Mouse (Mus musculus): ENCODE measurements around the gene 1810049J17Rik.
A peak's percentile ranks its signal among the peaks of the same experiment; 100 is the strongest.

DNA sequence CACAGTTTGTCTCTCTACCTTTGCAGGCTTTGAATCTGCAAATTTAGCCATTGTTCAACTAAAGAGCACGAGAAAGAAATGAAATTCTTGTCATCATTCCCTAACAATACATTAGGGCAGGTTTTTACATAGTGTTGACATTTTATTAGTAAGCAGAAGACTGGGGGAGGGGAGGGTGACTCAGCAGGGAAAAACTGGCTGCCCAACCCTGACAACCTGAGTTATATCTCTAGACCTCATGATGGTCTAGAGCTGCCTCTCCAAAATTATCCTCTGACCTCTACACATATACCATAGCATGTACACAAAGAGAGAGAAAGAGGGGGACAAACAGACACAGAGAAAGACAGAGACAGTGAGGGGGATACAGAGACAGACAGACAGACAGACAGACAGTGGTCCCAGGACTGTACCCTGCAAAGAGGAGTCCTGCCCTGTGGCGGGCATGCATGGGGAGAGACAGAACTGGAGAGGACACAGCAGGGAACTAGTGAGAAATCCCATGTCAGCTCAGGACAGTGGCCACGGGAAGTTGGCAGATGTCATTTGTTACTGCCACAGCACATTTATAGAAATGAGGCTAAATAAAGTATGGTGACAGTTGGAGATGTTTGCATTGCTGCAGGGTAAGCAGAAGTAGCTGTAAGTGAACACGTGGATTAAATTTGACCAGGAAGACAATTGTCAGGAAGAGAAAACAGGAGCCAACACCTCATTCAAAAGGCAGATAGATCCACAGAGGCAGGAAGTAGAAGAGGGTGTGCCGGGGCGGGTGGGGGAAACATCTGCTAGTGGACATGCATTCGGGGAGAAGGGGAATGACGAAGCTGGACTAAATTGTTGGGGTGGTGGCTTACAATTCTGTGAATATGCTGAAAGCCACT, 15.3 kb downstream of the 1810049J17Rik start:
- TF ChIP-seq CTCF (IDR thresholded peaks at IDR 0.05 in 2 of 3, conservative IDR thresholded peaks at IDR 0.05 in 1 of 3; ENCODE audit: control insufficient read depth in 1 of 3, insufficient read depth in 1 of 3, low read depth in 2 of 3, low read length in 3 of 3, poor library complexity in 1 of 3, severe bottlenecking in 1 of 3): no peak
- peak; percentile 86 for TF ChIP-seq MAX (IDR thresholded peaks at IDR 0.05; ENCODE audit: low read length)
- peak; percentile 36 to 39; a peak in 3 of 4 replicates for TF ChIP-seq EP300 (IDR thresholded peaks at IDR 0.05; ENCODE audit: low read depth in 1 of 2, low read length in 2 of 2)
- no peak for TF ChIP-seq CHD2 (IDR thresholded peaks at IDR 0.05; ENCODE audit: low read length)
- TF ChIP-seq E2F4 (IDR thresholded peaks at IDR 0.05; ENCODE audit: borderline replicate concordance, low read depth, low read length): no peak

Data from MEL (cell line).